Mouse (Mus musculus): Measurements from ENCODE around the gene Fcgr3. TPM values are rescaled to one million over a fixed set of nuclear protein-coding genes. Genes with fewer than 3 reads are reported as not detected.

Gene Fcgr3
- polyA plus RNA-seq, 1 experiment: 0.78 TPM

DNA sequence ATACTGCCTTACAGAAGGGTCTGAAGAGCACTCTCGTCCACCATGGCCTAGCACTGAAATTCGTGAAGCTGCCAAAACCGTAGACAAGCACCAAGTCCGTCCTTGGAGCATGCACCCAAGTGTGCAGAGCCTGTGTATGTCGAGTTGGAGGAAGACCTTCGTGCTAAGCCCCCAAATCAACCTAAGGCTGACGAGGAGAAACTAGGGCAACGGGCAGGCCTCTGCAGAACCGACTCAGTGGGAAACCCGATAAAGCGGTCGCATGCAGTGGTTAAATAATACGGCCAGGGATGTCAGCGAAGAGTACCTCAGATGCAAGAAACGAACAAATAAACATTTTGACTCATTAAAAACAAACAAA, 45.9 kb upstream of the Fcgr3 start:
- TF ChIP-seq POLR2A (IDR thresholded peaks at IDR 0.05; ENCODE audit: insufficient read depth, low read length) (no peak), CTCF (IDR thresholded peaks at IDR 0.05; ENCODE audit: low read depth, low read length) (no peak), EP300 (IDR thresholded peaks at IDR 0.05; ENCODE audit: insufficient read depth, low read depth, low read length) (no peak)
- no peaks in the 10 kb centered on the region for H3K9me3 ChIP-seq (replicated peaks; ENCODE audit: control insufficient read depth, insufficient read depth, low read length, poor library complexity, severe bottlenecking)
- H3K27ac ChIP-seq (ENCODE audit: insufficient read depth, low read length): no peak overlapping the region; the same call in 1 of the 2 replicates
- no peaks in the 10 kb centered on the region for H3K4me1 ChIP-seq (ENCODE audit: control insufficient read depth, insufficient read depth, low read length)
- H3K9ac ChIP-seq (ENCODE audit: low read depth, poor library complexity, severe bottlenecking): peak overlapping the region; percentile 72
- no peaks in the 10 kb centered on the region for H3K27me3 ChIP-seq (ENCODE audit: control insufficient read depth, insufficient read depth, low read length, poor library complexity, severe bottlenecking)
- peak overlapping the region; percentile 79 for H3K4me3 ChIP-seq (ENCODE audit: low read depth, low read length)
- H3K36me3 ChIP-seq (ENCODE audit: control insufficient read depth, insufficient read depth, low read length, poor library complexity, severe bottlenecking): no peaks in the 10 kb centered on the region

GRCm38 (mm10) chr1:171109620-171110019, 44.9 kb upstream of the Fcgr3 start:
- H3K4me1 ChIP-seq (ENCODE audit: control insufficient read depth, insufficient read depth, low read length): no peaks in the 10 kb centered on the region
- H3K9me3 ChIP-seq (replicated peaks; ENCODE audit: control insufficient read depth, insufficient read depth, low read length, poor library complexity, severe bottlenecking): no peaks in the 10 kb centered on the region
- no peak overlapping the region for H3K9ac ChIP-seq (ENCODE audit: low read depth, poor library complexity, severe bottlenecking)
- TF ChIP-seq EP300 (IDR thresholded peaks at IDR 0.05; ENCODE audit: insufficient read depth, low read depth, low read length) (no peak), POLR2A (IDR thresholded peaks at IDR 0.05; ENCODE audit: insufficient read depth, low read length) (no peak), CTCF (IDR thresholded peaks at IDR 0.05; ENCODE audit: low read depth, low read length) (no peak)
- no peaks in the 10 kb centered on the region for H3K36me3 ChIP-seq (ENCODE audit: control insufficient read depth, insufficient read depth, low read length, poor library complexity, severe bottlenecking)
- 0 out of 2 replicates have a peak overlapping the region, but pooled peaks have one; percentile 3 for H3K4me3 ChIP-seq (ENCODE audit: low read depth, low read length)
- no peaks in the 10 kb centered on the region for H3K27me3 ChIP-seq (ENCODE audit: control insufficient read depth, insufficient read depth, low read length, poor library complexity, severe bottlenecking)
- no peak overlapping the region for H3K27ac ChIP-seq (ENCODE audit: insufficient read depth, low read length)

DNA sequence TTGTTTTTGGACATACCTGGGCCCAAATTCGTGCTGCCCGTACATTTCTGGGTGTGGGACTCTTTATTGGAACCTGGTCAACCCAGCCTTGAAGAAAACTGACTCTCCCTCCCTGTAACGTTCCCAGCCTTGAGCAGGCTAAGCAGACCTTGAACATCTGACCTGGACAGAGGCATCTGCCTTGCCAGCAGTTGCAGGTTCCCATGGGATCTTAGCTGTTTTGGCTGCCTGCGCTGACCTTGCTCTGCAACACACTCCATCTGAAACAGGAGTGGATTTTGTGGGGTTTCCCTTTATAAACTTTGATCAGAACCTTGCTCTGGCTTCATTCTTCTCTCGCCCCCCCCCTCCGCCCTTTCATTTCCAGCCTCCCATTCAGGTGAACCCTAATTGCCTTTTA, 40.5 kb upstream of the Fcgr3 start:
- Histone ChIP-seq H3K27me3 (ENCODE audit: control insufficient read depth, insufficient read depth, low read length, poor library complexity, severe bottlenecking) (no peaks in the 10 kb centered on the region), H3K27ac (ENCODE audit: insufficient read depth, low read length) (no peak overlapping the region), H3K4me1 (ENCODE audit: control insufficient read depth, insufficient read depth, low read length) (no peaks in the 10 kb centered on the region), H3K4me3 (ENCODE audit: low read depth, low read length) (no peak overlapping the region), H3K9ac (ENCODE audit: low read depth, poor library complexity, severe bottlenecking) (no peak overlapping the region), H3K9me3 (replicated peaks; ENCODE audit: control insufficient read depth, insufficient read depth, low read length, poor library complexity, severe bottlenecking) (no peaks in the 10 kb centered on the region), H3K36me3 (ENCODE audit: control insufficient read depth, insufficient read depth, low read length, poor library complexity, severe bottlenecking) (no peaks in the 10 kb centered on the region)
- no peak for TF ChIP-seq POLR2A (IDR thresholded peaks at IDR 0.05; ENCODE audit: insufficient read depth, low read length)
- no peak for TF ChIP-seq EP300 (IDR thresholded peaks at IDR 0.05; ENCODE audit: insufficient read depth, low read depth, low read length)
- no peak for TF ChIP-seq CTCF (IDR thresholded peaks at IDR 0.05; ENCODE audit: low read depth, low read length)

DNA sequence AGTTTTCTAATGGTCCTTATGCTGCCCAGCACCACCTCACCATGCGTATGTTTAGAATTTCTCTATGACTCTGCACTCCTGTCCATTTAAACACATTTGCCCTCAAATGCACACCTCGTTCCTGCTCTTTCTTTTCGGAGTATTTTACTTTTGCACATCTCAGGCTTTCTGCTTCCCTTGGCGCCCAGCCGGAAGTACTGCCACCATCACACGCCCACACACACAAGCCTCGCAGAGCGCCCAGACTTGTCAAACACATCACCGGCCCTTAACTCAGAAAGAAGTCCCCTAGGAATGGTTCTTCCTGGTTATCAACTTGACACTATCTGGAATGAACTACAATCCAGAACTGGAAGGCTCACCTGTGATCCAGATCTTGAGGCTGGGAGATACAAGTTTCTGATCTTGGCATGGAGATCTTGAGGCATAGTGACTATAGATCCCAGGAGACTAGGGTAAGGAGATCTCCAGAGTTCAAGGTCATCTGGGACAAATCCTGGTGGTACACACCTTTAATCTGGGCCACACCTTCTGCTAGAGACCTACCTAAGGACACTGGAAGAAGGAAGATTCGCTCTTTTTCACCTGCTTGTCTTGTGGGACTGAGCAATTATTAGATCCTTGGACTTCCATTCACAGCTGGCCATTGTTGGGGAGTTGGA, 38.6 kb upstream of the Fcgr3 start:
- no peaks in the 10 kb centered on the region for H3K36me3 ChIP-seq (ENCODE audit: control insufficient read depth, insufficient read depth, low read length, poor library complexity, severe bottlenecking)
- no peak overlapping the region for H3K9ac ChIP-seq (ENCODE audit: low read depth, poor library complexity, severe bottlenecking)
- no peaks in the 10 kb centered on the region for H3K27me3 ChIP-seq (ENCODE audit: control insufficient read depth, insufficient read depth, low read length, poor library complexity, severe bottlenecking)
- peaks cover 3% of the 10 kb centered on the region for H3K4me1 ChIP-seq (ENCODE audit: control insufficient read depth, insufficient read depth, low read length)
- H3K9me3 ChIP-seq (replicated peaks; ENCODE audit: control insufficient read depth, insufficient read depth, low read length, poor library complexity, severe bottlenecking): no peaks in the 10 kb centered on the region; the same call in 1 of the 2 replicates
- TF ChIP-seq POLR2A (IDR thresholded peaks at IDR 0.05; ENCODE audit: insufficient read depth, low read length) (no peak), EP300 (IDR thresholded peaks at IDR 0.05; ENCODE audit: insufficient read depth, low read depth, low read length) (no peak)
- H3K27ac ChIP-seq (ENCODE audit: insufficient read depth, low read length): peak overlapping the region; percentile 48; the same call in 1 of the 2 replicates
- peak overlapping the region; percentile 59 for H3K4me3 ChIP-seq (ENCODE audit: low read depth, low read length)

DNA sequence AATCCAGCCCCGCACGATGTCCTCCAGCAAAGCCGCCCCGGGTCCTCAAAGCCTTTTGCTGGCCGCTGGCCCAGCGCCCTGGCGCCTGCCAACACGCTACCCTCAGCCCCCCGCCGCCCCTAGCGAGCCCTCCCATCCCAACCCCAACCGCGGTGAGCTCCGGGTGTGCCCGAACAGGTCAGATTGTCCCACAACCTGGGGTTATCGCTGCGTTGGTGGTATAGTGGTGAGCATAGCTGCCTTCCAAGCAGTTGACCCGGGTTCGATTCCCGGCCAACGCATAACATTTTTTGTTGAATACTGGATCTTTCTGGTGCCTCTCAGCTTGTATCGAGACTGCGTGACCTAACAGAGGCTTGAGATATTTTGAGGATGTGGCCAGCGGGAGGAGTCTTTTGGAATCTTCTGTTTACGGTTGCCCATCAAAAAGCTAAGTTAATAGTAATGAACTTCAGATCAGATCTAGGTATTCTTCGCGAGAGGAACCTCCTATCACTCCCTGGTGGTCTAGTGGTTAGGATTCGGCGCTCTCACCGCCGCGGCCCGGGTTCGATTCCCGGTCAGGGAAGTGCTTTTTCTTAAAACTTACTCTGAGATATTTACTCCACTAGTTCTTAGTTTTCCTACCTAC, 37.9 kb upstream of the Fcgr3 start:
- no peaks in the 10 kb centered on the region for H3K36me3 ChIP-seq (ENCODE audit: control insufficient read depth, insufficient read depth, low read length, poor library complexity, severe bottlenecking)
- peaks cover 3% of the 10 kb centered on the region for H3K4me1 ChIP-seq (ENCODE audit: control insufficient read depth, insufficient read depth, low read length)
- H3K9me3 ChIP-seq (replicated peaks; ENCODE audit: control insufficient read depth, insufficient read depth, low read length, poor library complexity, severe bottlenecking): no peaks in the 10 kb centered on the region; the same call in 1 of the 2 replicates
- no peaks in the 10 kb centered on the region for H3K27me3 ChIP-seq (ENCODE audit: control insufficient read depth, insufficient read depth, low read length, poor library complexity, severe bottlenecking)
- peak overlapping the region; percentile 73 for H3K4me3 ChIP-seq (ENCODE audit: low read depth, low read length)
- TF ChIP-seq POLR2A (IDR thresholded peaks at IDR 0.05; ENCODE audit: insufficient read depth, low read length) (no peak), EP300 (IDR thresholded peaks at IDR 0.05; ENCODE audit: insufficient read depth, low read depth, low read length) (no peak), CTCF (IDR thresholded peaks at IDR 0.05; ENCODE audit: low read depth, low read length) (no peak)
- peak overlapping the region; percentile 48; the same call in 1 of the 2 replicates for H3K27ac ChIP-seq (ENCODE audit: insufficient read depth, low read length)
- H3K9ac ChIP-seq (ENCODE audit: low read depth, poor library complexity, severe bottlenecking): peak overlapping the region; percentile 80
